Mouse (Mus musculus) liver, embryonic 14 days (tissue): ENCODE data around the gene Smad9. TPM values are rescaled to one million over a fixed set of nuclear protein-coding genes. Genes with fewer than 3 reads are reported as not detected.

Source experiments
- polyA plus RNA-seq: library from polyadenylated mRNA; depleted of rRNA; stranded (reverse); fragments of >200 nt; gene quantifications from 2 replicates; pipeline ENCODE4 v1.2.3, GENCODE M21; 2012; rRNA removed

Gene Smad9
- 0.08 and 0.09 TPM in 2 replicates for polyA plus RNA-seq

GRCm38 (mm10) chr3:54755145-54756041 lies at the start of gene Smad9:
TSS of gene Smad9 (plus strand) at chr3:54755582.

GRCm38 (mm10) chr3:54714253-54714652 lies 41.1 kb upstream of the Smad9 start, which contains the start of gene Gm21958:
TSS of gene Gm21958 (minus strand) at chr3:54714353.

GRCm38 (mm10) chr3:54735247-54736046 lies 19.9 kb upstream of the Smad9 start, which contains the start of the genes Exosc8 and Alg5:
TSS of gene Exosc8 (minus strand) at chr3:54735393.
TSS of gene Alg5 (plus strand) at chr3:54735539.

GRCm38 (mm10) chr3:54807666-54808217 lies 52.4 kb downstream of the Smad9 start, which contains the start of gene Rfxap:
TSS of gene Rfxap (minus strand) at chr3:54807791.

Other genes starting within 250 kb of the Smad9 start
- 23.7 and 26.3 TPM in 2 replicates for gene Supt20, start 62.8 kb upstream of the Smad9 start, polyA plus RNA-seq
- gene Gm21958, start 41.2 kb upstream of the Smad9 start, polyA plus RNA-seq, result not detected in 2 replicates
- gene Exosc8, start 20.2 kb upstream of the Smad9 start, polyA plus RNA-seq, result 75.6 and 76.6 TPM in 2 replicates
- 12.8 and 15.0 TPM in 2 replicates for gene Alg5, start 20.0 kb upstream of the Smad9 start, polyA plus RNA-seq
- gene Rfxap, start 52.2 kb downstream of the Smad9 start, polyA plus RNA-seq, result 17.6 and 18.5 TPM in 2 replicates
- 1.2 and 1.6 TPM in 2 replicates for gene Sertm1, start 160.3 kb downstream of the Smad9 start, polyA plus RNA-seq